Mouse (Mus musculus) cerebellum, adult 2 months (tissue): Measurements from ENCODE around the gene Ube2f.

ENCODE experiments used
- CTCF ChIP-seq: fragments of 200-500 bp; IDR thresholded peaks from 2 replicates; pipeline ENCODE4 v1.5.1; 2011; ENCODE audit warnings: low read depth, mild to moderate bottlenecking, control low read depth, low read length, moderate library complexity, borderline replicate concordance; ENCODE audit not compliant: insufficient read depth
- POLR2A ChIP-seq: fragments of 200-500 bp; IDR thresholded peaks from 2 replicates; pipeline ENCODE4 v1.6.1; 2011; ENCODE audit warnings: low read length, control low read depth, borderline replicate concordance; ENCODE audit not compliant: insufficient read depth

DNA sequence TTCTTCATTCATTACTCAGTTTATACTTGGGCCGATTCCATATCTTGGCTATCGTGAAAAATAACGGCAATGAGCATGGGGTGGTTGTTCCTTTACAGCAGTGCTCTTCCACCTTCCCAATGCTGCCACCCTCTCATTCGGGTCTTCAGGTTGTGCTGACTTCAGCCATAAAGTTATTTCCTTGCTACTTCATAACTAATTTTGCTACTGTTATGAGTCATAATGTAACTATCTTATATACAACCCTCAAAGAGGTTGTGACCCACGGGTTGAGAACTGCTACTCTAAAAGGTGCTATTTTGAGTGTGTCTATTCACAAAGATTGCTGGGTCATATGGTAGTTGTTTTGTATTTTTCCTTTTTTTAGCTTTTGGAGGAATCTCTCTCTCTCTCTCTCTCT is 9.7 kb downstream of the Ube2f start:
- TF ChIP-seq CTCF (no peak), POLR2A (no peak)
